Mouse (Mus musculus) forelimb bud, embryonic 11.5 days (tissue): ENCODE measurements around the gene Slc22a21.
"Not testable (repeated sequence)": the region's sequence is repeated elsewhere in the genome, so short reads cannot be mapped to it uniquely, and the experiment has no call there.

Experiments
- DNase-seq: peaks from one replicate; pipeline ENCODE4 v3.0.0-alpha.2; 2012; ENCODE audit warnings: low read depth, low spot score

Slc22a21 gene

GRCm38 (mm10) chr11:54002147-54002760 is 22.1 kb upstream of the Slc22a21 start:
- peak; percentile 67 for DNase-seq

- no peak for DNase-seq
Measured at GRCm38 (mm10) chr11:53997661-53998060, 17.5 kb upstream of the Slc22a21 start.

GRCm38 (mm10) chr11:53992264-53992663 is 12.1 kb upstream of the Slc22a21 start:
- DNase-seq = no peak

GRCm38 (mm10) chr11:53989232-53989631 is 9.1 kb upstream of the Slc22a21 start:
- DNase-seq = no peak

- no peak for DNase-seq
Measured at GRCm38 (mm10) chr11:53988081-53988480, 7.9 kb upstream of the Slc22a21 start.

GRCm38 (mm10) chr11:53981396-53981795 is 1.3 kb upstream of the Slc22a21 start:
- no peak for DNase-seq

GRCm38 (mm10) chr11:53979456-53979787 is 710 bp downstream of the Slc22a21 start:
- DNase-seq = not testable (repeated sequence)

- DNase-seq = no peak
Measured at GRCm38 (mm10) chr11:53977672-53978071, 2.5 kb downstream of the Slc22a21 start.

GRCm38 (mm10) chr11:53975559-53975958 is 4.6 kb downstream of the Slc22a21 start:
- no peak for DNase-seq

GRCm38 (mm10) chr11:53958984-53959383 is 21.1 kb downstream of the Slc22a21 start:
- DNase-seq = peak; percentile 21

GRCm38 (mm10) chr11:53958176-53958575 is 22.0 kb downstream of the Slc22a21 start:
- not testable (repeated sequence) for DNase-seq

GRCm38 (mm10) chr11:53956636-53957035 is 23.5 kb downstream of the Slc22a21 start:
- no peak for DNase-seq

GRCm38 (mm10) chr11:53954653-53955052 is 25.5 kb downstream of the Slc22a21 start:
- no peak for DNase-seq

GRCm38 (mm10) chr11:53950133-53950532 is 30.0 kb downstream of the Slc22a21 start:
- not testable (repeated sequence) for DNase-seq

GRCm38 (mm10) chr11:53931944-53932318 is 48.2 kb downstream of the Slc22a21 start:
- DNase-seq = not testable (repeated sequence)

GRCm38 (mm10) chr11:53931091-53931943 is 48.8 kb downstream of the Slc22a21 start:
- DNase-seq = peak; percentile 74

- no peak for DNase-seq
Measured at GRCm38 (mm10) chr11:53929741-53930140, 50.4 kb downstream of the Slc22a21 start.

- no peak for DNase-seq
Measured at GRCm38 (mm10) chr11:53928585-53928984, 51.5 kb downstream of the Slc22a21 start.

GRCm38 (mm10) chr11:53926303-53926702 is 53.8 kb downstream of the Slc22a21 start:
- DNase-seq = no peak

GRCm38 (mm10) chr11:53918851-53919250 is 61.3 kb downstream of the Slc22a21 start:
- DNase-seq = no peak

GRCm38 (mm10) chr11:53911011-53911410 is 69.1 kb downstream of the Slc22a21 start:
- no peak for DNase-seq

- no peak for DNase-seq
Measured at GRCm38 (mm10) chr11:53908686-53909085, 71.4 kb downstream of the Slc22a21 start.

GRCm38 (mm10) chr11:53904534-53904925 is 75.6 kb downstream of the Slc22a21 start:
- DNase-seq = no peak
